Mouse (Mus musculus): Measurements from ENCODE around the gene 1700024B05Rik.
"Not testable (repeated sequence)": the region's sequence is repeated elsewhere in the genome, so short reads cannot be mapped to it uniquely, and the experiment has no call there.

GRCm38 (mm10) chr14:41968596-41968995 is 24.8 kb downstream of the 1700024B05Rik start:
- TF ChIP-seq CTCF (IDR thresholded peaks at IDR 0.05; ENCODE audit: borderline replicate concordance, insufficient read depth, low read length); POLR2A (IDR thresholded peaks at IDR 0.05; ENCODE audit: low read depth, low read length): not testable (repeated sequence)

All from embryonic fibroblast, embryonic 13.5 days (primary cell).